ENCODE assay signal across 15 mouse cellular contexts in the genomic region with DNA sequence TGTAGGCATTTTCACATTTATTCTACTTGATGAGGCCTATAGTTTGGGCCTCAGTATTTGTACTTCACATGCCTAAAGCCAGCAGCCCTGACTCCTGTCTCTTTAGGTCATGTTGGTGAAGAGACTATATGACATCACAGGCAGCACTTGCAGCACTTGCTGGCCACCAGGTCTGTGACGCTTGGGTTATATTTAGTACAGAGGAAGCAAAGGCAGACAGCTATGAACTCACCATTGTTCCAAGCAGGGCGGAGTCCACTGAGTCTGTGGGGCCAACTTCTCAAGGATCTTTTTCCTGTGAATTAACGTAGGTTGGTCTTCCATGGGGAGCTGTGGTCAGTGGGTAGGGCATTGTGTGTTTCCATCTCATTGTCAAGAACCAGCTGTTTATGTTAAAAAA.
DNase-seq lines count a peak whose midpoint lies in the region; ATAC-seq lines count a peak whose summit lies in the region.
"Had no signal": no experiment of that assay in that cellular context is flagged by ENCODE, and none has a peak within 500 bp of the region (broad histone marks: within the 10 kb centered on the region; RNA-seq: fewer than 3 reads in every experiment).

No protein-coding gene starts in this region.

- H3K9ac ChIP-seq in intestine, embryonic 16.5 days (ENCODE audit: low read depth, low read length), result no peak overlapping the region
- H3K9ac ChIP-seq: liver, embryonic 13.5 days; midbrain, embryonic 12.5 days; neural tube, embryonic 13.5 days had no signal

- H3K4me3 ChIP-seq in intestine, embryonic 16.5 days (ENCODE audit: low read length), result no peak overlapping the region
- H3K4me3 ChIP-seq: forebrain, embryonic 10.5 days; liver, embryonic 13.5 days; midbrain, embryonic 12.5 days; neural tube, embryonic 13.5 days had no signal

- H3K4me2 ChIP-seq in intestine, embryonic 16.5 days (ENCODE audit: low read depth, low read length), result no peak overlapping the region
- H3K4me2 ChIP-seq: liver, embryonic 13.5 days; midbrain, embryonic 12.5 days; neural tube, embryonic 13.5 days had no signal

- DNase-seq in adrenal gland, adult 2 months, result peak; percentile 17
- DNase-seq in adrenal gland, postnatal 14 days, result no peak
- DNase-seq in heart, adult 8-10 months (ENCODE audit: low spot score), result peak; percentile 57
- peak; percentile 52 for DNase-seq in lung, postnatal 25 days (ENCODE audit: low spot score)
- DNase-seq in cerebellum, postnatal 14 days, result no peak
- DNase-seq in layer of hippocampus, postnatal 36 days, result no peak
- DNase-seq in frontal cortex, postnatal 14 days (ENCODE audit: low spot score in 2 of 2), result no peak
- DNase-seq: gastrocnemius, postnatal 36 days; liver, embryonic 13.5 days; right cerebral cortex, postnatal 14 days had no signal

- H3K4me1 ChIP-seq in intestine, embryonic 16.5 days (ENCODE audit: control insufficient read depth, insufficient read depth, low read length), result peaks cover 4% of the 10 kb centered on the region; the same call in 1 of the 2 replicates
- H3K4me1 ChIP-seq: liver, embryonic 13.5 days had no signal

- 59% methylated on average over 3 of the region's 3 CpGs for WGBS in intestine, embryonic 16.5 days

- H3K27ac ChIP-seq in intestine, embryonic 16.5 days (ENCODE audit: low read length), result no peak overlapping the region
- H3K27ac ChIP-seq: forebrain, embryonic 10.5 days; liver, embryonic 13.5 days; midbrain, embryonic 12.5 days; neural tube, embryonic 13.5 days had no signal

- H3K27me3 ChIP-seq in intestine, embryonic 16.5 days (replicated peaks; ENCODE audit: control insufficient read depth, insufficient read depth, low read length), result no peaks in the 10 kb centered on the region
- H3K27me3 ChIP-seq: midbrain, embryonic 12.5 days; neural tube, embryonic 13.5 days had no signal

- H3K36me3 ChIP-seq in intestine, embryonic 16.5 days (ENCODE audit: control insufficient read depth, insufficient read depth, low read length), result no peaks in the 10 kb centered on the region
- H3K36me3 ChIP-seq: forebrain, embryonic 10.5 days; liver, embryonic 13.5 days; midbrain, embryonic 12.5 days; neural tube, embryonic 13.5 days had no signal

- peak; percentile 50 for ATAC-seq in intestine, embryonic 16.5 days
- ATAC-seq: inflammation-experienced regulatory T-cells, adult 6 months had no signal

- no peaks in the 10 kb centered on the region for H3K9me3 ChIP-seq in intestine, embryonic 16.5 days (ENCODE audit: control insufficient read depth, low read length)
- H3K9me3 ChIP-seq: forebrain, embryonic 10.5 days; liver, embryonic 13.5 days; midbrain, embryonic 12.5 days; neural tube, embryonic 13.5 days had no signal

Comparison
In these comparisons a context has a peak if more than half of its experiments do, and no peak if none do; other contexts are left out.
1. DNase-seq: peak in adrenal gland, adult 2 months (single experiment), heart, adult 8-10 months (single experiment) and lung, postnatal 25 days (single experiment); none in adrenal gland, postnatal 14 days (single experiment), cerebellum, postnatal 14 days (0 of 2), layer of hippocampus, postnatal 36 days (0 of 2) and frontal cortex, postnatal 14 days (0 of 2).